Mouse (Mus musculus) ES-Bruce4 (cell line): Measurements from ENCODE around the gene Dpp4.

Experiments
- CTCF ChIP-seq: IDR thresholded peaks from one replicate; pipeline ENCODE4 v1.8.1; 2011; ENCODE audit warnings: low read depth, low read length
- EP300 ChIP-seq: IDR thresholded peaks from 2 replicates; pipeline ENCODE4 v1.6.1; 2011; ENCODE audit warnings: low read depth, low read length; ENCODE audit not compliant: insufficient read depth
- POLR2A ChIP-seq: IDR thresholded peaks from one replicate; pipeline ENCODE4 v1.8.1; 2011; ENCODE audit warnings: low read length; ENCODE audit not compliant: insufficient read depth

- no peak for TF ChIP-seq CTCF
- TF ChIP-seq POLR2A = no peak
- no peak for TF ChIP-seq EP300
Measured at GRCm38 (mm10) chr2:62399361-62399760, 12.7 kb downstream of the Dpp4 start.
